Mouse (Mus musculus): ENCODE data around the gene Stat4. TPM values are rescaled to one million over a fixed set of nuclear protein-coding genes. Genes with fewer than 3 reads are reported as not detected.

Gene Stat4
- polyA plus RNA-seq, 1 experiment from 2014 or later = 0.46 TPM

- WGBS = 47% methylated on average over 2 of the region's 3 CpGs
- no peak overlapping the region for H3K4me3 ChIP-seq (ENCODE audit: low read depth, low read length)
- H3K27me3 ChIP-seq (ENCODE audit: control insufficient read depth, insufficient read depth, low read length) = no peaks in the 10 kb centered on the region
- H3K4me2 ChIP-seq (replicated peaks; ENCODE audit: low read depth) = no peak overlapping the region
- H3K27ac ChIP-seq (replicated peaks) = no peak overlapping the region
- H3K9me3 ChIP-seq (ENCODE audit: control insufficient read depth, low read length) = no peaks in the 10 kb centered on the region
- H3K36me3 ChIP-seq (ENCODE audit: control insufficient read depth, insufficient read depth, low read length) = no peaks in the 10 kb centered on the region
- no peak overlapping the region for H3K9ac ChIP-seq (ENCODE audit: low read length)
- ATAC-seq (ENCODE audit: low FRiP score, low TSS enrichment) (no peak), DNase-seq (ENCODE audit: low spot score) (no peak)
- TF ChIP-seq CTCF (IDR thresholded peaks at IDR 0.05; ENCODE audit: low read depth) = no peak
- H3K4me1 ChIP-seq (replicated peaks; ENCODE audit: control insufficient read depth, insufficient read depth) = no peaks in the 10 kb centered on the region
Observed at GRCm38 (mm10) chr1:52011227-52011626, 24.3 kb downstream of the Stat4 start.

- no peaks in the 10 kb centered on the region for H3K9me3 ChIP-seq (ENCODE audit: control insufficient read depth, low read length)
- no peak overlapping the region for H3K27ac ChIP-seq (replicated peaks)
- H3K4me1 ChIP-seq (replicated peaks; ENCODE audit: control insufficient read depth, insufficient read depth) = no peaks in the 10 kb centered on the region
- no peak overlapping the region for H3K4me3 ChIP-seq (ENCODE audit: low read depth, low read length)
- no peak overlapping the region for H3K4me2 ChIP-seq (replicated peaks; ENCODE audit: low read depth)
- no peak for ATAC-seq (ENCODE audit: low FRiP score, low TSS enrichment)
- no peaks in the 10 kb centered on the region for H3K36me3 ChIP-seq (ENCODE audit: control insufficient read depth, insufficient read depth, low read length)
- no peak for TF ChIP-seq EP300 (optimal IDR thresholded peaks at IDR 0.05)
- no peak for TF ChIP-seq CTCF (IDR thresholded peaks at IDR 0.05; ENCODE audit: low read depth)
- H3K9ac ChIP-seq (ENCODE audit: low read length) = no peak overlapping the region
- no peak for DNase-seq (ENCODE audit: low spot score)
- H3K27me3 ChIP-seq (ENCODE audit: control insufficient read depth, insufficient read depth, low read length) = no peaks in the 10 kb centered on the region
Observed at GRCm38 (mm10) chr1:52012231-52012630, 25.3 kb downstream of the Stat4 start.

DNA sequence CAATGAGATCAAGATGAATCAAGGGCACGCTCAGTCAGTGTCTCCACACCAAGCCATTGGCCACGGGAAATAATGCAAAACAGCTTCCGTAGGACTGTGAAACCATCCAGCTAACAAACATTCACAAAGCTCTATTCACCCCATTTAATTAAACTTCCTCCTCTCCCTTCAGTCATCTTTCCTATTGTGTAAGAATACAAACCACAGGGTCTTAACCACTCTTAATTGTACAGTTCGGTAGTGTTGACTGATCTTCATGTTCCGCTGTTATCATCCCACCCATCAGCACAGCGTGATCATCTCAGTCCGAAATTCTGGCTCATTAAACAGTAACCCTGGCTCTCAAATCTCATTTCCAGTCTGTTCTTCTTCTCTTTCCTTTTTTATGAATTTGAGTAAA is 25.8 kb downstream of the Stat4 start:
- Histone ChIP-seq H3K9ac (ENCODE audit: low read length) (no peak overlapping the region), H3K4me1 (replicated peaks; ENCODE audit: control insufficient read depth, insufficient read depth) (no peaks in the 10 kb centered on the region), H3K4me2 (replicated peaks; ENCODE audit: low read depth) (no peak overlapping the region), H3K9me3 (ENCODE audit: control insufficient read depth, low read length) (no peaks in the 10 kb centered on the region), H3K36me3 (ENCODE audit: control insufficient read depth, insufficient read depth, low read length) (no peaks in the 10 kb centered on the region), H3K27me3 (ENCODE audit: control insufficient read depth, insufficient read depth, low read length) (no peaks in the 10 kb centered on the region), H3K4me3 (ENCODE audit: low read depth, low read length) (no peak overlapping the region), H3K27ac (replicated peaks) (no peak overlapping the region)
- TF ChIP-seq CTCF (IDR thresholded peaks at IDR 0.05; ENCODE audit: low read depth) = no peak
- no peak for TF ChIP-seq EP300 (optimal IDR thresholded peaks at IDR 0.05)
- DNase-seq (ENCODE audit: low spot score) = no peak
- ATAC-seq (ENCODE audit: low FRiP score, low TSS enrichment) = no peak
- 90% methylated on average over 7 of the region's 7 CpGs for WGBS

GRCm38 (mm10) chr1:52019621-52020020 is 32.7 kb downstream of the Stat4 start:
- Histone ChIP-seq H3K4me1 (replicated peaks; ENCODE audit: control insufficient read depth, insufficient read depth) (no peaks in the 10 kb centered on the region), H3K9me3 (ENCODE audit: control insufficient read depth, low read length) (no peaks in the 10 kb centered on the region), H3K27me3 (ENCODE audit: control insufficient read depth, insufficient read depth, low read length) (no peaks in the 10 kb centered on the region), H3K27ac (replicated peaks) (no peak overlapping the region), H3K4me2 (replicated peaks; ENCODE audit: low read depth) (no peak overlapping the region), H3K4me3 (ENCODE audit: low read depth, low read length) (no peak overlapping the region), H3K9ac (ENCODE audit: low read length) (no peak overlapping the region), H3K36me3 (ENCODE audit: control insufficient read depth, insufficient read depth, low read length) (no peaks in the 10 kb centered on the region)
- DNase-seq (ENCODE audit: low spot score) = no peak
- 65% methylated on average over 4 of the region's 4 CpGs for WGBS
- TF ChIP-seq CTCF (IDR thresholded peaks at IDR 0.05; ENCODE audit: low read depth) (no peak), EP300 (optimal IDR thresholded peaks at IDR 0.05) (no peak)
- ATAC-seq (ENCODE audit: low FRiP score, low TSS enrichment) = no peak

DNA sequence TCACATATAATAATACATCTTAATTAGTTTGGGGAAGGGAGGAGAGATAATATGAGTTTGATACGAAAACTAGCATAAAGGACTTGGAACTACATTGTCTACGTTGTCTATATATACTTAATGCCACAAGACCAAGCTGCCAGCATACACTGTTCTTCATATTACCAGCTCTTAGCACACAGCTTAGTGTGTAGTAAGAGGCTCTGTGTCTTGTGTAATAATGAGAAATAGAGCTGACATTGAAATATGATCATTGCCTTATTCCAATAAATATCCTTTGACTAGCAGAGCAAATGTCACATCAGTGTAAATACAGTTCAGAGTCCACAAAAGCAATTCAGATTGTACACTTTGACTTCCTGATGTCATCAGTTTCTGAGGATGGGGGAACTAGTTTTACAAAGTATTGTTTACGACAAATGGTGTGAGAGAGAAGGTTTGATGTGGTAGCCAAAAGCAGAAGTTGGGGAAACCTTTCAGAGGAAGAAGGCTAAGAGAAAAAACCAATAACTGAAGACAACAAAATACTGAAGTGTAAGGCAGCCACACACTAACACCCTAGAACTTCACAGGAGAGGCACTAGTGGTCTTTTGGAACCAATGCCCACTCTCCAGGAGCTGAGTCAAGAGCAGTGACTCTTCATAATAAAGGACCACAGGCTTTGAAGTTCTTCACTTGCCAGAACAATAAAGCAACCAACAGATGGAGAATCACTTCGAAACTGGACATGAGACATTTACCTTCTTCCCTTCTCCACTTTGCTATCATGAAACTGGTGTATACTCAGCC is 35.2 kb downstream of the Stat4 start:
- DNase-seq (ENCODE audit: low spot score) (no peak), ATAC-seq (ENCODE audit: low FRiP score, low TSS enrichment) (no peak)
- 77% methylated on average over 4 of the region's 4 CpGs for WGBS
- TF ChIP-seq CTCF (IDR thresholded peaks at IDR 0.05; ENCODE audit: low read depth) (no peak), EP300 (optimal IDR thresholded peaks at IDR 0.05) (no peak)
- Histone ChIP-seq H3K27me3 (ENCODE audit: control insufficient read depth, insufficient read depth, low read length) (no peaks in the 10 kb centered on the region), H3K4me1 (replicated peaks; ENCODE audit: control insufficient read depth, insufficient read depth) (no peaks in the 10 kb centered on the region), H3K36me3 (ENCODE audit: control insufficient read depth, insufficient read depth, low read length) (no peaks in the 10 kb centered on the region), H3K4me3 (ENCODE audit: low read depth, low read length) (no peak overlapping the region), H3K4me2 (replicated peaks; ENCODE audit: low read depth) (no peak overlapping the region), H3K27ac (replicated peaks) (no peak overlapping the region), H3K9me3 (ENCODE audit: control insufficient read depth, low read length) (no peaks in the 10 kb centered on the region), H3K9ac (ENCODE audit: low read length) (no peak overlapping the region)

DNA sequence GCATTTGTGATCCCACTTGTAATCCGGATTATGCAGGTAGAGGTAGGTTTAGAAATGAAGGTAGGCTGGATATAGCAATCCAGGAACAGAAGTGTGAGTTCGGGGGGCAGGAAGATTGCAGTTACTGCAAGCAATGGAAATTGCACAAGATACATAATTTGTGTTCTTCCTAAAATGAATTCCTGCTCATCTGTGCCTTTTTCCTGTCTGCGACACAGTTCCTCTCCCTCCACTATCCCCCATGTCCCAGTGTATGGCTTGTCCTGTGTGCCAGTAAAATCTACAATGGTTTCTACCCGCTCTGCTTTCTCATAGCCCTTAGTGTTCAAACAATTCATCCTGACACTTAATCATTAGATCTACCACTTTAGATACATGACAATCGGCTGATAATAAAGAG is 41.7 kb downstream of the Stat4 start:
- Histone ChIP-seq H3K4me3 (ENCODE audit: low read depth, low read length) (no peak overlapping the region), H3K4me1 (replicated peaks; ENCODE audit: control insufficient read depth, insufficient read depth) (no peaks in the 10 kb centered on the region), H3K27ac (replicated peaks) (no peak overlapping the region), H3K36me3 (ENCODE audit: control insufficient read depth, insufficient read depth, low read length) (no peaks in the 10 kb centered on the region), H3K4me2 (replicated peaks; ENCODE audit: low read depth) (no peak overlapping the region), H3K9ac (ENCODE audit: low read length) (no peak overlapping the region), H3K9me3 (ENCODE audit: control insufficient read depth, low read length) (no peaks in the 10 kb centered on the region), H3K27me3 (ENCODE audit: control insufficient read depth, insufficient read depth, low read length) (no peaks in the 10 kb centered on the region)
- 84% methylated on average over 5 of the region's 5 CpGs for WGBS
- ATAC-seq (ENCODE audit: low FRiP score, low TSS enrichment) (no peak), DNase-seq (ENCODE audit: low spot score) (no peak)
- TF ChIP-seq CTCF (IDR thresholded peaks at IDR 0.05; ENCODE audit: low read depth) = no peak
- TF ChIP-seq EP300 (optimal IDR thresholded peaks at IDR 0.05) = no peak

Measured in stomach, postnatal 0 days (tissue).